Mouse (Mus musculus): ENCODE measurements around the gene Samd1. TPM values are rescaled to one million over a fixed set of nuclear protein-coding genes. Genes with fewer than 3 reads are reported as not detected.

Gene Samd1
- total and polyA plus RNA-seq, 3 experiments, result 64.1 to 246 (median 93.8) TPM

DNA sequence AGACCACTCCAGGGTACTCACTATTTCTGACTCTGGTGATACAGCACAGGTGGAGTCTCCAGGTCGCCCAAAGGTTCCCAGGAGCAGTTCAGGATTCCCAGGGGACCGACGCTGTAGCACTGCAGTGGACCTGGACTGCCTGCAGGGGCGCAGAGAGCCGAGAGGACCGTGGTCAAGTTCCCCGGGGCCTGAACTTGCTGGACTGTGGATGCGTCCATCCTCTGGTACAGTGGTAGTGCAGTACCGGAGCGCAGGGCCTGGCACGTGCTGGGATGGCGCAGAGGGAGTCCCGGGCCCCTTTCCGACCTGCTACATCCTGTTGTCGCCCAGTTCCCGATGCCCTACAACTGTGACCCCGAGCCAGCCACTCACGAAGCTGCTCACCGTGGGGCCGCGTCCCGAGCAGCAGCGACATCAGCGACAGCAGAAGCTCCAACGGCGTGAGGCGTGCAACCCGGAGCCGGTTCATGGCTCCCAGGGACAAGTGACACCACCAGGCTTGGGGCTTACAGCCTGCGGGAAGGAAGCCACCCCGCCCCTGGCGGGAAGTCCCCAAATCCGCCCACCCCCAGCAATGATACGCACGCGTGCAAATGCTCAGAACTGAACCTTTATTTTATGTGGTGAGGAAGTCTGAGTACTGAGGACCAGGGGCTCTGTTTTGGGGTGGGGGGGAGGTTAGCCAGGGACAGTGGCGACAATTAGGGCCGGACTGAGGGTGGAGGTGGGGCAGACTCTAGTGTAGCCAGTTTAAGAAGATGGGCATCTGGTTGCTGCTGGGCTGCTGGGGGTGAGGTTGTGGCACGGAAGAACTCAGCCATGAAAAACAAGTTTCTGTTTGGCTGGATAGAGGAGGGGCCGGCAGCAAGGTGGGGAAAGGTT, 44.8 kb downstream of the Samd1 start, which contains the start of gene Il27ra:
Gene Il27ra (minus strand): TSS at position 524 of the 882 bp plus-strand sequence.
- DNase-seq (ENCODE audit: low spot score) (no peak), ATAC-seq (ENCODE audit: extremely low read depth, insufficient number of reproducible peaks, low FRiP score, poor library complexity, severe bottlenecking) (no peak)
- 0 out of 2 replicates have a peak, but pooled peaks cover 2% of the 10 kb centered on the region for H3K9me3 ChIP-seq (replicated peaks)
- H3K27me3 ChIP-seq (ENCODE audit: insufficient read depth, low read length), result peaks cover 37% of the 10 kb centered on the region
- TF ChIP-seq POLR2AphosphoS5 (IDR thresholded peaks at IDR 0.05; ENCODE audit: insufficient replicate concordance, low read depth, low read length), result no peak
- TF ChIP-seq GATA2 (IDR thresholded peaks at IDR 0.05; ENCODE audit: borderline replicate concordance, low read depth, low read length), result no peak
- TF ChIP-seq TAL1 (conservative IDR thresholded peaks at IDR 0.05; ENCODE audit: low read depth, low read length), result no peak
- TF ChIP-seq GATA1 (IDR thresholded peaks at IDR 0.05; ENCODE audit: borderline replicate concordance, low read length), result no peak
- TF ChIP-seq CTCF (IDR thresholded peaks at IDR 0.05; ENCODE audit: low read depth, low read length), result no peak
- H3K4me1 ChIP-seq (ENCODE audit: insufficient read depth, low read depth, low read length), result no peaks in the 10 kb centered on the region; the same call in 1 of the 2 replicates
- no peaks in the 10 kb centered on the region for H3K36me3 ChIP-seq (replicated peaks)
- H3K4me3 ChIP-seq (ENCODE audit: low read depth, low read length), result no peak within 1 kb of the TSS

DNA sequence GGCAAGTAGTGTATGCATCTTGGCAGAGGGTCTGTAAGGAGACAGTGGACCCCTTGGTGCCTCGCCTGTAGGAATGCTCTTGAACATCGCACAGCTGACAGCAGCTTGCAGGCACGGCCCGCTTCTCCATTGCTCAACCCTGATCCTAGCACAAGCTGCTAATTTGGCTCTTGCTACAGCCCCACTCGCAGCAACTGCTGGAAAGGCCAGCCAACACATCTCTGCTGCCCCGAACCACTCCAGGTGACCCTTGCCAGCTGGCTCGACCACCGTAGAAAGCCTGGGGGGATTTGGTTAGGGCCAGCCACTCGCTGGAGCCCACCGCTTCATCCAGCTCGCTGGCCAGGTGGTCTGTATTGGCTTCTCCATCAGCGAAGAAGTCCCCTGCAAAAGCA, 45.5 kb downstream of the Samd1 start:
- peaks cover 37% of the 10 kb centered on the region for H3K27me3 ChIP-seq (ENCODE audit: insufficient read depth, low read length)
- H3K4me3 ChIP-seq (ENCODE audit: low read depth, low read length), result no peak overlapping the region
- no peaks in the 10 kb centered on the region for H3K36me3 ChIP-seq (replicated peaks)
- no peak for TF ChIP-seq GATA2 (IDR thresholded peaks at IDR 0.05; ENCODE audit: borderline replicate concordance, low read depth, low read length)
- TF ChIP-seq TAL1 (conservative IDR thresholded peaks at IDR 0.05; ENCODE audit: low read depth, low read length), result no peak
- no peak for TF ChIP-seq GATA1 (IDR thresholded peaks at IDR 0.05; ENCODE audit: borderline replicate concordance, low read length)
- TF ChIP-seq CTCF (IDR thresholded peaks at IDR 0.05; ENCODE audit: low read depth, low read length), result no peak
- no peak for TF ChIP-seq POLR2AphosphoS5 (IDR thresholded peaks at IDR 0.05; ENCODE audit: insufficient replicate concordance, low read depth, low read length)
- H3K4me1 ChIP-seq (ENCODE audit: insufficient read depth, low read depth, low read length), result no peaks in the 10 kb centered on the region; the same call in 1 of the 2 replicates
- 0 out of 2 replicates have a peak, but pooled peaks cover 2% of the 10 kb centered on the region for H3K9me3 ChIP-seq (replicated peaks)
- DNase-seq (ENCODE audit: low spot score), result no peak
- ATAC-seq (ENCODE audit: extremely low read depth, insufficient number of reproducible peaks, low FRiP score, poor library complexity, severe bottlenecking), result no peak

DNA sequence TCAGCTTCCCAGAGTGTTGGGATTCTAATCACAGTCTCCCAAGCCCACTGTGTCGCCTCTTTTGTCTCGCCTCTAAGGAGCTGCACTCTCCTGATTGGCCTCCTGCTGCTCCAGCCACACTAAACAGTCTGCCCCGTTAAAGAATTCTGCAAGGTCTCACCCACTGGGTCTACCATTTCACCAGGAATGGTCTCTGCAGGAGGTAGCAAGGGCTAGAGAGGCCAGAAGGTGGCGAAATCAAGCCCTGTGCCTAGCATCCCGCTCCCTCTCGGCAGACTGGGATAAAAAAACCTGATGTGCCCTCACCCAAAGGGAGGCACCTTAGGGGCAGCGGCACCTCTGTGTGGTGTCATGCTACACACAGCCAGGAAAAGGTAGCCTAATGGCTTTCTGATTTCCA, 46.6 kb downstream of the Samd1 start:
- DNase-seq (ENCODE audit: low spot score), result no peak
- H3K27me3 ChIP-seq (ENCODE audit: insufficient read depth, low read length), result peaks cover 41% of the 10 kb centered on the region

DNA sequence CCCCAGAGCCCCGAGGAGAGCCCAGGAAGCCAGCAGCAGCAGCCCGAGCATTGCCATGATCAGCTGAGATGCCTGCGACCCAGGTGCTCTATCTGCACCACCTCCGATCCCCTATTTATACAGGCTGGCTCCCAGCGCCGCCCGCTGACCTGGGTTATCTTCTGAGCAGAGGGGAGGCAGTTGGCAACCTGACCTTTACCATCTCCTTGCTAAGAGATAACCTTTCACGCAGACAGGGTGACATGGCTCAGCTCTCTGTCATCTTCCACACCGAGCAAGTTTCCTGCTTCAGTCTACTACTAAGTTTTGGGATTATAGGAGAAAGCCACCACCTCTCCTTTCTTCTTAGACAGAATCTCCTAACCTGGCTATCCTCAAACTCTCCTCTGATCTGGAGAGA, 47.4 kb downstream of the Samd1 start, which contains the start of gene Rln3:
Gene Rln3 (minus strand): TSS at position 101 of the 400 bp plus-strand sequence.
- no peaks in the 10 kb centered on the region for H3K36me3 ChIP-seq (replicated peaks)
- DNase-seq (ENCODE audit: low spot score) (no peak), ATAC-seq (ENCODE audit: extremely low read depth, insufficient number of reproducible peaks, low FRiP score, poor library complexity, severe bottlenecking) (no peak)
- H3K4me1 ChIP-seq (ENCODE audit: insufficient read depth, low read depth, low read length), result no peaks in the 10 kb centered on the region; the same call in 1 of the 2 replicates
- no peak for TF ChIP-seq GATA2 (IDR thresholded peaks at IDR 0.05; ENCODE audit: borderline replicate concordance, low read depth, low read length)
- no peak for TF ChIP-seq GATA1 (IDR thresholded peaks at IDR 0.05; ENCODE audit: borderline replicate concordance, low read length)
- no peak for TF ChIP-seq TAL1 (conservative IDR thresholded peaks at IDR 0.05; ENCODE audit: low read depth, low read length)
- TF ChIP-seq POLR2AphosphoS5 (IDR thresholded peaks at IDR 0.05; ENCODE audit: insufficient replicate concordance, low read depth, low read length), result no peak
- TF ChIP-seq CTCF (IDR thresholded peaks at IDR 0.05; ENCODE audit: low read depth, low read length), result no peak
- peaks cover 41% of the 10 kb centered on the region for H3K27me3 ChIP-seq (ENCODE audit: insufficient read depth, low read length)
- H3K4me3 ChIP-seq (ENCODE audit: low read depth, low read length), result no peak within 1 kb of the TSS
- 0 out of 2 replicates have a peak, but pooled peaks cover 2% of the 10 kb centered on the region for H3K9me3 ChIP-seq (replicated peaks)

More for the DNA sequence above, 46.6 kb downstream of the Samd1 start:
- no peak for ATAC-seq (ENCODE audit: extremely low read depth, insufficient number of reproducible peaks, low FRiP score, poor library complexity, severe bottlenecking)
- Histone ChIP-seq H3K4me1 (ENCODE audit: insufficient read depth, low read depth, low read length) (no peaks in the 10 kb centered on the region; the same call in 1 of the 2 replicates), H3K9me3 (replicated peaks) (0 out of 2 replicates have a peak, but pooled peaks cover 2% of the 10 kb centered on the region), H3K36me3 (replicated peaks) (no peaks in the 10 kb centered on the region), H3K4me3 (ENCODE audit: low read depth, low read length) (no peak overlapping the region)
- no peak for TF ChIP-seq POLR2AphosphoS5 (IDR thresholded peaks at IDR 0.05; ENCODE audit: insufficient replicate concordance, low read depth, low read length)
- no peak for TF ChIP-seq GATA2 (IDR thresholded peaks at IDR 0.05; ENCODE audit: borderline replicate concordance, low read depth, low read length)
- no peak for TF ChIP-seq GATA1 (IDR thresholded peaks at IDR 0.05; ENCODE audit: borderline replicate concordance, low read length)
- TF ChIP-seq CTCF (IDR thresholded peaks at IDR 0.05; ENCODE audit: low read depth, low read length), result no peak
- TF ChIP-seq TAL1 (conservative IDR thresholded peaks at IDR 0.05; ENCODE audit: low read depth, low read length), result no peak

DNA sequence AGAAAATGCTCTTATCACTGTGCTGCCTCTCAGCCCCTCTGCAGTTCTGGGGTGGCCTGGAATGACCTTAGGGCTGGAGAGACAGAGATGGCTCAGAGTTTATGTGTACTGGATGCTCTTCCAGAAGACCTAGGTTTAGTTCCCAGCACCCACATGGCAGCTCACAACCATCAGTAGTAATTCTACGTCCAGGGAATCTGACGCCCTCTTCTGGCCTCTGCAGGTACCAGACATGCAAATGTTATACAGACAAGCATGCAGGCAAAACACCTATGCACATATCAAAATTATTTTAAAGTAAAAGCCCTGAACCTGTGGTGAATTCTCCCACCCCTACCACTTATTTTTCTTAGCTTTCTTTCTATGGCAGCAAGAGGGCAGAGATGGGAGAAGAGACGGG, 49.0 kb downstream of the Samd1 start:
- TF ChIP-seq CTCF (IDR thresholded peaks at IDR 0.05; ENCODE audit: low read depth, low read length), result no peak
- no peak for TF ChIP-seq TAL1 (conservative IDR thresholded peaks at IDR 0.05; ENCODE audit: low read depth, low read length)
- no peak for TF ChIP-seq GATA1 (IDR thresholded peaks at IDR 0.05; ENCODE audit: borderline replicate concordance, low read length)
- TF ChIP-seq POLR2AphosphoS5 (IDR thresholded peaks at IDR 0.05; ENCODE audit: insufficient replicate concordance, low read depth, low read length), result no peak
- no peak for TF ChIP-seq GATA2 (IDR thresholded peaks at IDR 0.05; ENCODE audit: borderline replicate concordance, low read depth, low read length)
- no peak for ATAC-seq (ENCODE audit: extremely low read depth, insufficient number of reproducible peaks, low FRiP score, poor library complexity, severe bottlenecking)
- Histone ChIP-seq H3K36me3 (replicated peaks) (no peaks in the 10 kb centered on the region), H3K4me1 (ENCODE audit: insufficient read depth, low read depth, low read length) (no peaks in the 10 kb centered on the region; the same call in 1 of the 2 replicates), H3K4me3 (ENCODE audit: low read depth, low read length) (no peak overlapping the region), H3K9me3 (replicated peaks) (0 out of 2 replicates have a peak, but pooled peaks cover 2% of the 10 kb centered on the region), H3K27me3 (ENCODE audit: insufficient read depth, low read length) (peaks cover 34% of the 10 kb centered on the region)
- no peak for DNase-seq (ENCODE audit: low spot score)

DNA sequence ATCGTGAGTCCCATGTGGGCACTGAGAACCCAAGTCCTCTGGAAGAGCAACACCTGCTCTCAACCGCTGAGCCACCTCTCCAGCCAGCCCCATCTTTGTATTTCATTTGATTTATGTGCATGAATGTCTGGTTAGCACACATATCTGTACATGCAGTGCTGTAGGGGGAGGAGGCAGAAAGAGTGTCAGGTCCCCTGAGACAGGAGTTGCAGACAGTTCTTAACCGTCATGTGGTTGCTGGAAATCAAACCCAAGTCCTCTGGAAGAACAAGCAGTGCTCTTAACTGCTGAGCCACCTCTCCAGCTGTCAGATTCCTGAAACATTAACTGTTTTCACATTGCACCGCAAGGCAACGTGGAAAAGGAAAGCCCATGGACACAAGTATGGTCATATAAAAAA, 50.7 kb downstream of the Samd1 start:
- TF ChIP-seq TAL1 (conservative IDR thresholded peaks at IDR 0.05; ENCODE audit: low read depth, low read length), result no peak
- TF ChIP-seq GATA1 (IDR thresholded peaks at IDR 0.05; ENCODE audit: borderline replicate concordance, low read length), result no peak
- no peak for TF ChIP-seq CTCF (IDR thresholded peaks at IDR 0.05; ENCODE audit: low read depth, low read length)
- no peak for TF ChIP-seq GATA2 (IDR thresholded peaks at IDR 0.05; ENCODE audit: borderline replicate concordance, low read depth, low read length)
- no peak for TF ChIP-seq POLR2AphosphoS5 (IDR thresholded peaks at IDR 0.05; ENCODE audit: insufficient replicate concordance, low read depth, low read length)
- H3K4me1 ChIP-seq (ENCODE audit: insufficient read depth, low read depth, low read length), result 0 out of 2 replicates have a peak, but pooled peaks cover 2% of the 10 kb centered on the region
- 0 out of 2 replicates have a peak, but pooled peaks cover 2% of the 10 kb centered on the region for H3K9me3 ChIP-seq (replicated peaks)
- no peak for ATAC-seq (ENCODE audit: extremely low read depth, insufficient number of reproducible peaks, low FRiP score, poor library complexity, severe bottlenecking)
- H3K4me3 ChIP-seq (ENCODE audit: low read depth, low read length), result no peak overlapping the region
- H3K27me3 ChIP-seq (ENCODE audit: insufficient read depth, low read length), result peaks cover 20% of the 10 kb centered on the region
- DNase-seq (ENCODE audit: low spot score), result no peak
- H3K36me3 ChIP-seq (replicated peaks), result no peaks in the 10 kb centered on the region
